11 mouse cellular contexts compared by ENCODE assay signal in genomic region chr6:114959012-114959398, GRCm38 (mm10).
"Had no signal": no experiment of that assay in that cellular context is flagged by ENCODE, and none has a peak within 500 bp of the region (broad histone marks: within the 10 kb centered on the region; RNA-seq: fewer than 3 reads in every experiment).

No protein-coding gene starts in this region.

- H3K27me3 ChIP-seq: intestine, embryonic 15.5 days; kidney, embryonic 15.5 days had no signal

- H3K9ac ChIP-seq: hindbrain, embryonic 13.5 days; intestine, embryonic 15.5 days; kidney, embryonic 15.5 days; liver, embryonic 13.5 days; liver, postnatal 0 days; midbrain, embryonic 13.5 days had no signal

- ATAC-seq: intestine, embryonic 15.5 days; liver, postnatal 0 days; midbrain, embryonic 13.5 days had no signal

- H3K9me3 ChIP-seq: hindbrain, embryonic 13.5 days; intestine, embryonic 15.5 days; kidney, embryonic 15.5 days; liver, embryonic 13.5 days; midbrain, embryonic 13.5 days had no signal

- H3K27ac ChIP-seq: hindbrain, embryonic 13.5 days; intestine, embryonic 15.5 days; kidney, embryonic 15.5 days; liver, embryonic 13.5 days; midbrain, embryonic 13.5 days had no signal

- H3K4me1 ChIP-seq: hindbrain, embryonic 13.5 days; liver, embryonic 13.5 days; midbrain, embryonic 13.5 days had no signal

- H3K36me3 ChIP-seq: hindbrain, embryonic 13.5 days; intestine, embryonic 15.5 days; kidney, embryonic 15.5 days; liver, embryonic 13.5 days; midbrain, embryonic 13.5 days had no signal

- H3K4me2 ChIP-seq: hindbrain, embryonic 13.5 days; intestine, embryonic 15.5 days; kidney, embryonic 15.5 days; liver, embryonic 13.5 days; midbrain, embryonic 13.5 days had no signal

- H3K4me3 ChIP-seq: hindbrain, embryonic 13.5 days; intestine, embryonic 15.5 days; kidney, embryonic 15.5 days; liver, embryonic 13.5 days; midbrain, embryonic 13.5 days had no signal

- DNase-seq: kidney, adult 18-20 months; kidney, postnatal 4 days; liver; liver, embryonic 13.5 days; liver, postnatal 0 days; thymus, adult 18-20 months; thymus, postnatal 14 days had no signal
